Mouse (Mus musculus): Measurements from ENCODE around the gene Ucp1. TPM values are rescaled to one million over a fixed set of nuclear protein-coding genes. Genes with fewer than 3 reads are reported as not detected.

The Ucp1 gene
- polyA plus RNA-seq, 1 experiment from 2014 or later, result 0.18 TPM

- WGBS, result 80% methylated on average over 2 of the region's 2 CpGs
- Histone ChIP-seq H3K27me3 (ENCODE audit: control insufficient read depth, insufficient read depth, low read depth, low read length) (no peaks in the 10 kb centered on the region), H3K9ac (ENCODE audit: low read depth, low read length) (no peak overlapping the region), H3K4me3 (ENCODE audit: low read depth, low read length) (no peak overlapping the region), H3K4me1 (ENCODE audit: control insufficient read depth, insufficient read depth, low read length) (no peaks in the 10 kb centered on the region), H3K36me3 (ENCODE audit: control insufficient read depth, insufficient read depth, low read length) (peaks cover 34% of the 10 kb centered on the region), H3K9me3 (replicated peaks; ENCODE audit: control insufficient read depth, low read length, poor library complexity, severe bottlenecking) (no peaks in the 10 kb centered on the region), H3K4me2 (ENCODE audit: low read length) (no peak overlapping the region), H3K27ac (ENCODE audit: low read length) (no peak overlapping the region)
- ATAC-seq, result no peak
Measured at GRCm38 (mm10) chr8:83315691-83316090, 25.5 kb downstream of the Ucp1 start.

GRCm38 (mm10) chr8:83320543-83320942 lies 30.4 kb downstream of the Ucp1 start:
- WGBS, result 44% methylated on average over 3 of the region's 3 CpGs
- Histone ChIP-seq H3K4me1 (ENCODE audit: control insufficient read depth, insufficient read depth, low read length) (no peaks in the 10 kb centered on the region), H3K4me3 (ENCODE audit: low read depth, low read length) (no peak overlapping the region), H3K27ac (ENCODE audit: low read length) (no peak overlapping the region), H3K4me2 (ENCODE audit: low read length) (no peak overlapping the region), H3K9me3 (replicated peaks; ENCODE audit: control insufficient read depth, low read length, poor library complexity, severe bottlenecking) (no peaks in the 10 kb centered on the region), H3K9ac (ENCODE audit: low read depth, low read length) (no peak overlapping the region), H3K27me3 (ENCODE audit: control insufficient read depth, insufficient read depth, low read depth, low read length) (no peaks in the 10 kb centered on the region), H3K36me3 (ENCODE audit: control insufficient read depth, insufficient read depth, low read length) (peaks cover 42% of the 10 kb centered on the region)
- ATAC-seq, result no peak

GRCm38 (mm10) chr8:83322374-83322773 lies 32.2 kb downstream of the Ucp1 start:
- Histone ChIP-seq H3K4me2 (ENCODE audit: low read length) (no peak overlapping the region), H3K27ac (ENCODE audit: low read length) (no peak overlapping the region), H3K9me3 (replicated peaks; ENCODE audit: control insufficient read depth, low read length, poor library complexity, severe bottlenecking) (no peaks in the 10 kb centered on the region), H3K36me3 (ENCODE audit: control insufficient read depth, insufficient read depth, low read length) (peaks cover 32% of the 10 kb centered on the region), H3K4me1 (ENCODE audit: control insufficient read depth, insufficient read depth, low read length) (no peaks in the 10 kb centered on the region), H3K27me3 (ENCODE audit: control insufficient read depth, insufficient read depth, low read depth, low read length) (no peaks in the 10 kb centered on the region), H3K4me3 (ENCODE audit: low read depth, low read length) (no peak overlapping the region), H3K9ac (ENCODE audit: low read depth, low read length) (no peak overlapping the region)
- WGBS, result 94% methylated on average over 6 of the region's 6 CpGs
- no peak for ATAC-seq

- WGBS, result 87% methylated on average over 2 of the region's 2 CpGs
- no peak overlapping the region for H3K4me3 ChIP-seq (ENCODE audit: low read depth, low read length)
Measured at GRCm38 (mm10) chr8:83323056-83323455, 32.9 kb downstream of the Ucp1 start.

GRCm38 (mm10) chr8:83327889-83328288 lies 37.7 kb downstream of the Ucp1 start:
- H3K27ac ChIP-seq (ENCODE audit: low read length), result no peak overlapping the region
- H3K27me3 ChIP-seq (ENCODE audit: control insufficient read depth, insufficient read depth, low read depth, low read length), result no peaks in the 10 kb centered on the region
- ATAC-seq, result no peak
- H3K9me3 ChIP-seq (replicated peaks; ENCODE audit: control insufficient read depth, low read length, poor library complexity, severe bottlenecking), result no peaks in the 10 kb centered on the region
- WGBS, result 97% methylated on average over 5 of the region's 5 CpGs
- no peak overlapping the region for H3K4me2 ChIP-seq (ENCODE audit: low read length)
- H3K4me1 ChIP-seq (ENCODE audit: control insufficient read depth, insufficient read depth, low read length), result peaks cover 13% of the 10 kb centered on the region
- peaks cover 7% of the 10 kb centered on the region; the same call in 1 of the 2 replicates for H3K36me3 ChIP-seq (ENCODE audit: control insufficient read depth, insufficient read depth, low read length)
- no peak overlapping the region for H3K9ac ChIP-seq (ENCODE audit: low read depth, low read length)
- H3K4me3 ChIP-seq (ENCODE audit: low read depth, low read length), result no peak overlapping the region

More at GRCm38 (mm10) chr8:83323056-83323455, 32.9 kb downstream of the Ucp1 start:
- Histone ChIP-seq H3K9ac (ENCODE audit: low read depth, low read length) (no peak overlapping the region), H3K27me3 (ENCODE audit: control insufficient read depth, insufficient read depth, low read depth, low read length) (no peaks in the 10 kb centered on the region), H3K36me3 (ENCODE audit: control insufficient read depth, insufficient read depth, low read length) (peaks cover 33% of the 10 kb centered on the region), H3K9me3 (replicated peaks; ENCODE audit: control insufficient read depth, low read length, poor library complexity, severe bottlenecking) (no peaks in the 10 kb centered on the region), H3K4me1 (ENCODE audit: control insufficient read depth, insufficient read depth, low read length) (no peaks in the 10 kb centered on the region), H3K27ac (ENCODE audit: low read length) (no peak overlapping the region), H3K4me2 (ENCODE audit: low read length) (no peak overlapping the region)
- ATAC-seq, result no peak

- ATAC-seq, result peak; percentile 27; the same call in 1 of the 2 replicates
- 8% methylated on average over 7 of the region's 7 CpGs for WGBS
Measured at GRCm38 (mm10) chr8:83331567-83331898, 41.4 kb downstream of the Ucp1 start.

GRCm38 (mm10) chr8:83331899-83332697 lies 41.9 kb downstream of the Ucp1 start, which contains the start of gene Elmod2:
Gene Elmod2, minus strand, starts transcription at chr8:83332486.
- Histone ChIP-seq H3K36me3 (ENCODE audit: control insufficient read depth, insufficient read depth, low read length) (peaks cover 7% of the 10 kb centered on the region; the same call in 1 of the 2 replicates), H3K4me3 (ENCODE audit: low read depth, low read length) (peak within 1 kb of the TSS; percentile 77), H3K4me2 (ENCODE audit: low read length) (peak within 1 kb of the TSS; percentile 92), H3K4me1 (ENCODE audit: control insufficient read depth, insufficient read depth, low read length) (peaks cover 14% of the 10 kb centered on the region), H3K27me3 (ENCODE audit: control insufficient read depth, insufficient read depth, low read depth, low read length) (no peaks in the 10 kb centered on the region), H3K27ac (ENCODE audit: low read length) (peak within 1 kb of the TSS; percentile 80), H3K9me3 (replicated peaks; ENCODE audit: control insufficient read depth, low read length, poor library complexity, severe bottlenecking) (no peaks in the 10 kb centered on the region), H3K9ac (ENCODE audit: low read depth, low read length) (peak within 1 kb of the TSS; percentile 71)
- ATAC-seq, result peak; percentile 99
- under 1% methylated on average over 84 of the region's 85 CpGs for WGBS

More at GRCm38 (mm10) chr8:83331567-83331898, 41.4 kb downstream of the Ucp1 start:
- Histone ChIP-seq H3K4me1 (ENCODE audit: control insufficient read depth, insufficient read depth, low read length) (peaks cover 14% of the 10 kb centered on the region), H3K27ac (ENCODE audit: low read length) (peak overlapping the region; percentile 80), H3K4me2 (ENCODE audit: low read length) (peak overlapping the region; percentile 92), H3K9ac (ENCODE audit: low read depth, low read length) (peak overlapping the region; percentile 71), H3K27me3 (ENCODE audit: control insufficient read depth, insufficient read depth, low read depth, low read length) (no peaks in the 10 kb centered on the region), H3K9me3 (replicated peaks; ENCODE audit: control insufficient read depth, low read length, poor library complexity, severe bottlenecking) (no peaks in the 10 kb centered on the region), H3K36me3 (ENCODE audit: control insufficient read depth, insufficient read depth, low read length) (peaks cover 7% of the 10 kb centered on the region; the same call in 1 of the 2 replicates), H3K4me3 (ENCODE audit: low read depth, low read length) (peak overlapping the region; percentile 77)

GRCm38 (mm10) chr8:83332864-83333263 lies 42.7 kb downstream of the Ucp1 start:
- 5% methylated on average over 7 of the region's 7 CpGs for WGBS
- peak; percentile 8; the same call in 1 of the 2 replicates for ATAC-seq
- H3K9ac ChIP-seq (ENCODE audit: low read depth, low read length), result no peak overlapping the region

GRCm38 (mm10) chr8:83342076-83342475 lies 51.9 kb downstream of the Ucp1 start:
- Histone ChIP-seq H3K9ac (ENCODE audit: low read depth, low read length) (no peak overlapping the region), H3K27ac (ENCODE audit: low read length) (no peak overlapping the region), H3K4me3 (ENCODE audit: low read depth, low read length) (no peak overlapping the region), H3K4me1 (ENCODE audit: control insufficient read depth, insufficient read depth, low read length) (no peaks in the 10 kb centered on the region), H3K36me3 (ENCODE audit: control insufficient read depth, insufficient read depth, low read length) (no peaks in the 10 kb centered on the region), H3K4me2 (ENCODE audit: low read length) (no peak overlapping the region), H3K9me3 (replicated peaks; ENCODE audit: control insufficient read depth, low read length, poor library complexity, severe bottlenecking) (no peaks in the 10 kb centered on the region), H3K27me3 (ENCODE audit: control insufficient read depth, insufficient read depth, low read depth, low read length) (no peaks in the 10 kb centered on the region)
- 0 out of 2 replicates have a peak, but pooled peaks have one; percentile 28 for ATAC-seq
- WGBS, result 81% methylated on average over 3 of the region's 3 CpGs

More at GRCm38 (mm10) chr8:83332864-83333263, 42.7 kb downstream of the Ucp1 start:
- Histone ChIP-seq H3K4me1 (ENCODE audit: control insufficient read depth, insufficient read depth, low read length) (peaks cover 14% of the 10 kb centered on the region), H3K36me3 (ENCODE audit: control insufficient read depth, insufficient read depth, low read length) (peaks cover under 1% of the 10 kb centered on the region; the same call in 1 of the 2 replicates), H3K4me3 (ENCODE audit: low read depth, low read length) (peak overlapping the region; percentile 77), H3K9me3 (replicated peaks; ENCODE audit: control insufficient read depth, low read length, poor library complexity, severe bottlenecking) (no peaks in the 10 kb centered on the region), H3K4me2 (ENCODE audit: low read length) (peak overlapping the region; percentile 92), H3K27ac (ENCODE audit: low read length) (no peak overlapping the region), H3K27me3 (ENCODE audit: control insufficient read depth, insufficient read depth, low read depth, low read length) (no peaks in the 10 kb centered on the region)

All from midbrain, embryonic 16.5 days (tissue).